Mouse (Mus musculus): ENCODE data around the gene Bpifa2. TPM values are rescaled to one million over a fixed set of nuclear protein-coding genes. Genes with fewer than 3 reads are reported as not detected.

The Bpifa2 gene
- 0.11 TPM in 1 of 2 replicates, not detected in the other for polyA plus RNA-seq (2012; rRNA removed)

DNA sequence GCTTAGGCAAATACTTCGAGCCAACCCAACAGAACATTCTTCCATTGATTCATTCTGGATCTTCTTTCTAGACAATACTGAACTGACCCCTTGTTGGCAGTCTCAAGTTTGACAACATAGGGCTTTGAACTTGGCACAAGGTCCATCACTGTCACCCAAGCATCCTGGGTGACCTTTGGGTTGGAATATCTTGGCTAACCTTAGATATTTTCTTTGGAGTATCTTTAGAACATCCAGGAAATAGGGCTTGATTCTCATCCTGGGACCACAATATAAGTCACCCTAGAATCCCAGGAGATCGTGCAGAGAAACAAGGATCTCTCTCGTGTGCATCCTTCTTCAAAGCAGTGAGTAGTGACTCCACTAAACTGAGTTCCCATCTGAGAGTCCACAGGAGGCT is at the start of gene Bpifa2:
Bpifa2 (plus strand) TSS at position 301 of the 400 bp plus-strand sequence.
- no peaks in the 10 kb centered on the region for H3K36me3 ChIP-seq (ENCODE audit: control insufficient read depth, insufficient read depth, low read length)
- H3K4me3 ChIP-seq (ENCODE audit: control insufficient read depth, low read depth, low read length), result no peak within 1 kb of the TSS
- no peak within 1 kb of the TSS for H3K27ac ChIP-seq (ENCODE audit: control insufficient read depth, insufficient read depth, low read depth, low read length)
- H3K4me1 ChIP-seq (ENCODE audit: control insufficient read depth, insufficient read depth, low read length), result no peaks in the 10 kb centered on the region
- no peak for TF ChIP-seq POLR2A (IDR thresholded peaks at IDR 0.05; ENCODE audit: control insufficient read depth, low read depth, low read length)
- TF ChIP-seq CTCF (IDR thresholded peaks at IDR 0.05; ENCODE audit: control insufficient read depth, insufficient read depth, insufficient replicate concordance, low read depth, low read length), result no peak
- no peaks in the 10 kb centered on the region for H3K27me3 ChIP-seq (ENCODE audit: control insufficient read depth, insufficient read depth, low read length)

DNA sequence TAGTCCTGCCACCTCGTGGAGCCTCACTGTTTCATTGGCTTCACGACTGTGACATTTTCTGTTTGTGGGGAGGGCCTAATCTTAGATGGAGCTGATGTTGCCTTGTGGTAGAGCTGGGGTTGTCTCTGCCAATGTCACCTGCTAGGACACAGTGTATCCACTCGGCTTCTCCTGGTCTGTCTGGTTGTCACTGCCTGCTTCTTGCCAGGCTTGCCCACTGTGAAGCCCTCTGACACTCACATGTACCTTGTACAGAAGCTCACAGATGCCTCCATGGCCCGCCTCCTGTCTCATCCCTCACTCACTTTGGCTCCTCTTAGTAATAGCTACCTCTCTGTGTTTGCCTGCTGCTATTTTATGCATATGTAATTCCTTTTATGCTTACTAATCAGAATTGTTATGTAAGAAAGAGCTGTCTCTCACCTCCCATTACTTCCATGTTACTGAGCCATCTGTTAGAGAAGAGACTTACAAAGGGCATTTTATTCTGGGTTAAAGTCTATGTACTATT is 45.2 kb upstream of the Bpifa2 start:
- H3K4me3 ChIP-seq (ENCODE audit: control insufficient read depth, low read depth, low read length), result no peak overlapping the region
- no peaks in the 10 kb centered on the region for H3K27me3 ChIP-seq (ENCODE audit: control insufficient read depth, insufficient read depth, low read length)
- no peak overlapping the region for H3K27ac ChIP-seq (ENCODE audit: control insufficient read depth, insufficient read depth, low read depth, low read length)
- peaks cover under 1% of the 10 kb centered on the region for H3K4me1 ChIP-seq (ENCODE audit: control insufficient read depth, insufficient read depth, low read length)
- TF ChIP-seq POLR2A (IDR thresholded peaks at IDR 0.05; ENCODE audit: control insufficient read depth, low read depth, low read length) (no peak), CTCF (IDR thresholded peaks at IDR 0.05; ENCODE audit: control insufficient read depth, insufficient read depth, insufficient replicate concordance, low read depth, low read length) (no peak)
- no peaks in the 10 kb centered on the region for H3K36me3 ChIP-seq (ENCODE audit: control insufficient read depth, insufficient read depth, low read length)

DNA sequence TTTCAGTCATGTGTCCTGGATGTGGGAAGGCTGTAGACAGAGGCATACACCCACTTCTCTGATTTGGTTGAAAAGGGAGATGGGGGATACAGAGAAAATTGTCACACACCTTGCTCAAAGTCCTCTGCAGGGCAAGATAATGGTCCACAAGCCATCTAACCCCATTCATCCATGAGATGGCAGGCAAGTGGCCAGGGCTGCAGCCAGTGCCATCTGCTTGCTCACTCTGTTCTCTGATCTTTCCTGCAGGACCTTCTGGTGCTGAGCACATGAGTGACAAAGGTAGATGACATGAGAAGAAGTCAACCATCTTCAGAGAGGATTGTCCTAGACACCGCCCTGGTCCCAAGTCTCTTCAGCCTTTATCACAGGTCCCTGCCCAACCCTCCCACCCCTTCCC is 44.7 kb upstream of the Bpifa2 start:
- Histone ChIP-seq H3K4me1 (ENCODE audit: control insufficient read depth, insufficient read depth, low read length) (no peaks in the 10 kb centered on the region), H3K27me3 (ENCODE audit: control insufficient read depth, insufficient read depth, low read length) (no peaks in the 10 kb centered on the region), H3K36me3 (ENCODE audit: control insufficient read depth, insufficient read depth, low read length) (no peaks in the 10 kb centered on the region), H3K27ac (ENCODE audit: control insufficient read depth, insufficient read depth, low read depth, low read length) (no peak overlapping the region), H3K4me3 (ENCODE audit: control insufficient read depth, low read depth, low read length) (no peak overlapping the region)
- no peak for TF ChIP-seq POLR2A (IDR thresholded peaks at IDR 0.05; ENCODE audit: control insufficient read depth, low read depth, low read length)
- TF ChIP-seq CTCF (IDR thresholded peaks at IDR 0.05; ENCODE audit: control insufficient read depth, insufficient read depth, insufficient replicate concordance, low read depth, low read length), result no peak

DNA sequence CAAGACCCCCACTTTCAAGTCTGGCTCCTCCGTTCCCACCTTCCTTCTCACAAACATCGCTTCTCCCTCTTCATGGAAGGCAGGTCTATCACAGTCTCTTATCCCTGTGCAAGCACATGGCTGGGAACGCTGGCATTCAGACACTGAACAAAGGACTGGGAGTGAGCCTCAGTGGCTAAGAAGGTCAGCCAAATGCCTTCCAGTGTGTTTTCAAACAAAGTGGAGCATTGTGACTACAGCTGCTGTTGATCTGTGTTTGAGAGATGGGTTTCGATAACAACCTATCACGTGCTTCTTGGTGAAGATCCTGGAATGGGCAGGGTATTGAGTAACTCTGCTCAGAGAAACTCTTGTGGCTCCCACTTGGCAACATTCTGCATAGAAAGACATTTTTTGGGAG is 37.8 kb upstream of the Bpifa2 start:
- H3K4me1 ChIP-seq (ENCODE audit: control insufficient read depth, insufficient read depth, low read length), result no peaks in the 10 kb centered on the region
- H3K27me3 ChIP-seq (ENCODE audit: control insufficient read depth, insufficient read depth, low read length), result no peaks in the 10 kb centered on the region
- no peak overlapping the region for H3K4me3 ChIP-seq (ENCODE audit: control insufficient read depth, low read depth, low read length)
- H3K27ac ChIP-seq (ENCODE audit: control insufficient read depth, insufficient read depth, low read depth, low read length), result no peak overlapping the region
- TF ChIP-seq CTCF (IDR thresholded peaks at IDR 0.05; ENCODE audit: control insufficient read depth, insufficient read depth, insufficient replicate concordance, low read depth, low read length) (no peak), POLR2A (IDR thresholded peaks at IDR 0.05; ENCODE audit: control insufficient read depth, low read depth, low read length) (no peak)
- no peaks in the 10 kb centered on the region for H3K36me3 ChIP-seq (ENCODE audit: control insufficient read depth, insufficient read depth, low read length)

DNA sequence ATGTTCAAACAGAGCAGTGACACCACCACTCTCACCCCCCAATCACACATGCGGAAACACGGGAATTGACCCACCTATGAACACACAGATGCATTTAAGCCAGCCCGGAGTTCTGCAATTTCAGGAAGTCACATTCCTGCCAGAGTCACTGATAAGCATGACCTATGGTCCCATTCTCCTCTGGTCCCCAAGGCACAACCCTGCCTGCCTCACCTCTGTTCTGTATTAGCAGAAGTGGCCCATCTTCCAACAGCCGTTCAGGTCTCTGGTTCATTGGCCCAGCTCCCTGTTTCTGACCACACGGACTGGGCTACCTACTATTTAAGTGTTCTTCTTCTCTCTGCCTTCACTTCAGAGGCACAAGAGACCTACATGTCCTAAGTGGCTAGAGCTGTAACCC is 33.5 kb upstream of the Bpifa2 start, which contains the start of gene Bpifa6:
Bpifa6 (plus strand) TSS at position 364 of the 400 bp plus-strand sequence.
- no peak for TF ChIP-seq POLR2A (IDR thresholded peaks at IDR 0.05; ENCODE audit: control insufficient read depth, low read depth, low read length)
- TF ChIP-seq CTCF (IDR thresholded peaks at IDR 0.05; ENCODE audit: control insufficient read depth, insufficient read depth, insufficient replicate concordance, low read depth, low read length), result no peak
- no peaks in the 10 kb centered on the region for H3K36me3 ChIP-seq (ENCODE audit: control insufficient read depth, insufficient read depth, low read length)
- H3K27me3 ChIP-seq (ENCODE audit: control insufficient read depth, insufficient read depth, low read length), result no peaks in the 10 kb centered on the region
- no peak within 1 kb of the TSS for H3K4me3 ChIP-seq (ENCODE audit: control insufficient read depth, low read depth, low read length)
- H3K4me1 ChIP-seq (ENCODE audit: control insufficient read depth, insufficient read depth, low read length), result no peaks in the 10 kb centered on the region
- no peak within 1 kb of the TSS for H3K27ac ChIP-seq (ENCODE audit: control insufficient read depth, insufficient read depth, low read depth, low read length)

DNA sequence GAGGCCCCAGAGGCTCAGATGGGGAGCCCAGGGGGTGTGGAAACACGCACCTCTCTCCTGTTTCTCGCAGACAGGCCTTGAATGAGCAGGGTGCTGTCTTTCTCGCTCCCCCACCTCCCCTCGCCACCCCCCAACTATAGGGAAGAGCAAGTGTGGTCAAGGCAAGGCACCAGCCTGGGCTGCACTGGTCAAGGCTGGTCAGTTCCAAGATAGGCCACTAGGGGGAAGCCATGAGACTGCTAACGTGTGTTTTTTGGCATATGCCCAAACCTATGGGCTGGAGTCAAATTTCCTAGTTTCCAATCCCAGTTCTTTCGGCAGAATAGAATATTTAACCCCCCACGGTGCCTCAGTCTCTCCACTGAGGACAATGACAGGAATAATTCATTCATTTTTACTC is 12.3 kb upstream of the Bpifa2 start:
- TF ChIP-seq POLR2A (IDR thresholded peaks at IDR 0.05; ENCODE audit: control insufficient read depth, low read depth, low read length) (no peak), CTCF (IDR thresholded peaks at IDR 0.05; ENCODE audit: control insufficient read depth, insufficient read depth, insufficient replicate concordance, low read depth, low read length) (peak; percentile 95)
- Histone ChIP-seq H3K27me3 (ENCODE audit: control insufficient read depth, insufficient read depth, low read length) (no peaks in the 10 kb centered on the region), H3K4me1 (ENCODE audit: control insufficient read depth, insufficient read depth, low read length) (no peaks in the 10 kb centered on the region), H3K36me3 (ENCODE audit: control insufficient read depth, insufficient read depth, low read length) (no peaks in the 10 kb centered on the region), H3K27ac (ENCODE audit: control insufficient read depth, insufficient read depth, low read depth, low read length) (no peak overlapping the region), H3K4me3 (ENCODE audit: control insufficient read depth, low read depth, low read length) (no peak overlapping the region)

DNA sequence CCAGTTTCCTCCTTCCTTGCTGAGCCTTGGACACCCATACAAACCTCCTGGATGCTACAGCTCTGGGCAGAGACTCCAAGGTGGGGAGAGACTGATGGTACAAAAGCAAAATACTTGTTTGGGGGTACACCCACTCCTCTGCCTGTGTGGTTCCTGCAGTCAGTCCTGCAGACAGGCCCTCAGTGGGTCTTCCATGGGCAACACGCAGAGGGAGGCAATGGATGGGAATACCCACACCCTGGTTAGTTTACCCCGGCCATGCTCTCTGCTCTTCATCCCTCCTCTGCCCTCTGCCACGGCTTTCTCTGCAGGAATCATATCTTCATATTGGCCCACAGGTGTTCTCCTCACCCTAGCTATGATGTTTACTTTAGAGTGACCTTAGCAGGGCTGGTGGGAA is 7.6 kb upstream of the Bpifa2 start:
- no peaks in the 10 kb centered on the region for H3K36me3 ChIP-seq (ENCODE audit: control insufficient read depth, insufficient read depth, low read length)
- H3K27me3 ChIP-seq (ENCODE audit: control insufficient read depth, insufficient read depth, low read length), result no peaks in the 10 kb centered on the region
- H3K4me3 ChIP-seq (ENCODE audit: control insufficient read depth, low read depth, low read length), result no peak overlapping the region
- no peaks in the 10 kb centered on the region for H3K4me1 ChIP-seq (ENCODE audit: control insufficient read depth, insufficient read depth, low read length)
- TF ChIP-seq CTCF (IDR thresholded peaks at IDR 0.05; ENCODE audit: control insufficient read depth, insufficient read depth, insufficient replicate concordance, low read depth, low read length) (no peak), POLR2A (IDR thresholded peaks at IDR 0.05; ENCODE audit: control insufficient read depth, low read depth, low read length) (no peak)
- H3K27ac ChIP-seq (ENCODE audit: control insufficient read depth, insufficient read depth, low read depth, low read length), result no peak overlapping the region

DNA sequence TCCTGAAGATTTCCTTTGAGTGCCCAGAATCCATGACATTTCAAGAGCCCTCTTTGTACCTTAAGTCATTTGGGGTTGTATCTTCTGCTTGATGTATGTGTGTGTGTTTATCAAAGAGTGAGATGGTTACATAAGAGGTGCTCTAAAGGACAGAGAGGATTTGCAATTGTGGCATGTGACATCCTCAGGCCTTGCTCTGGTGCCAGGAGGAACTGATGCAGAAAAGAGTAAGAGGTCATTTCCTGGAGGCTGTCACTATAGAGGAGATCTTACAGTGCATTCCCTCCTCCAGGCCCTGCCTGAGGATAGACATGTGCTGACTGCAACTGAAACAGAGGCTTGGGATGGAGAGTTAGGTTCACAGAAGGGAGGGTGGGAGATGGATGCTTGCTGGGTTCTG is 7.0 kb upstream of the Bpifa2 start:
- H3K27ac ChIP-seq (ENCODE audit: control insufficient read depth, insufficient read depth, low read depth, low read length), result no peak overlapping the region
- H3K36me3 ChIP-seq (ENCODE audit: control insufficient read depth, insufficient read depth, low read length), result no peaks in the 10 kb centered on the region
- H3K4me1 ChIP-seq (ENCODE audit: control insufficient read depth, insufficient read depth, low read length), result no peaks in the 10 kb centered on the region
- no peaks in the 10 kb centered on the region for H3K27me3 ChIP-seq (ENCODE audit: control insufficient read depth, insufficient read depth, low read length)
- TF ChIP-seq CTCF (IDR thresholded peaks at IDR 0.05; ENCODE audit: control insufficient read depth, insufficient read depth, insufficient replicate concordance, low read depth, low read length) (no peak), POLR2A (IDR thresholded peaks at IDR 0.05; ENCODE audit: control insufficient read depth, low read depth, low read length) (no peak)
- no peak overlapping the region for H3K4me3 ChIP-seq (ENCODE audit: control insufficient read depth, low read depth, low read length)

All from testis, adult 2 months (tissue).